Mouse (Mus musculus) forebrain, embryonic 13.5 days (tissue): ENCODE measurements around the gene Ptbp1. TPM values are rescaled to one million over a fixed set of nuclear protein-coding genes. Genes with fewer than 3 reads are reported as not detected.

ENCODE experiments used
- ATAC-seq: fragments of 200-750 bp; cut with Nextera tagmentation; 2 replicates; pipeline ENCODE4 v1.8.0; 2017
- H3K27ac ChIP-seq: fragments of 300-500 bp; sonication (generic); 2 replicates; pipeline ENCODE4 v1.5.1; 2015; ENCODE audit warnings: inconsistent platforms, mild to moderate bottlenecking, moderate library complexity
- H3K27me3 ChIP-seq: fragments of 300-500 bp; sonication (generic); 2 replicates; pipeline ENCODE4 v1.6.1; 2015; ENCODE audit warnings: mild to moderate bottlenecking, inconsistent platforms
- H3K36me3 ChIP-seq: fragments of 300-500 bp; sonication (generic); 2 replicates; pipeline ENCODE4 v1.6.1; 2015; ENCODE audit warnings: mild to moderate bottlenecking, inconsistent platforms; ENCODE audit not compliant: poor library complexity, severe bottlenecking
- H3K4me1 ChIP-seq: fragments of 300-500 bp; sonication (generic); 2 replicates; pipeline ENCODE4 v1.6.1; 2015; ENCODE audit warnings: inconsistent platforms
- H3K4me2 ChIP-seq: fragments of 300-500 bp; sonication (generic); 2 replicates; pipeline ENCODE4 v1.6.1; 2015; ENCODE audit warnings: inconsistent platforms, mild to moderate bottlenecking, moderate library complexity
- H3K4me3 ChIP-seq: fragments of 300-500 bp; sonication (generic); 2 replicates; pipeline ENCODE4 v1.5.1; 2015; ENCODE audit warnings: mild to moderate bottlenecking, inconsistent platforms
- H3K9ac ChIP-seq: fragments of 300-500 bp; sonication (generic); 2 replicates; pipeline ENCODE4 v1.6.1; 2015; ENCODE audit warnings: mild to moderate bottlenecking, inconsistent platforms
- H3K9me3 ChIP-seq: fragments of 300-500 bp; sonication (generic); replicated peaks from 2 replicates; pipeline ENCODE4 v1.6.1; 2016; ENCODE audit warnings: inconsistent platforms
- WGBS: fragments of 180-500 bp; shearing (Covaris S2); methylation state at CpG from one replicate; pipeline ENCODE4 v1.1.7; 2015; 5-methylcytosine and 5-hydroxymethylcytosine counted together
- microRNA-seq: library from miRNA; unstranded; fragments of <30 nt; microRNA quantifications from one replicate; pipeline ENCODE4, GENCODE M21; 2016
- polyA plus RNA-seq: library from polyadenylated mRNA; unstranded; fragments of >200 nt; fragmentation: Nextera tagmentation; extraction: Ambion mirVana; gene quantifications from 2 replicates; pipeline ENCODE4 v1.2.1, GENCODE M21; 2015

The Ptbp1 gene
- polyA plus RNA-seq, 1 experiment from 2014 or later = 148 TPM

- no peak for ATAC-seq
- peaks cover 41% of the 10 kb centered on the region for H3K4me1 ChIP-seq
- peaks cover 3% of the 10 kb centered on the region for H3K27me3 ChIP-seq
- H3K9me3 ChIP-seq = no peaks in the 10 kb centered on the region
- no peak overlapping the region for H3K4me2 ChIP-seq
- WGBS = 70% methylated on average over 20 of the region's 20 CpGs
- no peak overlapping the region for H3K4me3 ChIP-seq
- H3K36me3 ChIP-seq = peaks cover 25% of the 10 kb centered on the region
- H3K9ac ChIP-seq = no peak overlapping the region
- no peak overlapping the region for H3K27ac ChIP-seq
These were observed 58.2 kb downstream of the Ptbp1 start for GRCm38 (mm10) chr10:79912412-79912811.

Small RNAs within 50 kb of the gene (microRNA-seq; reads per million reads assigned to microRNA genes)
- not detected for gene Mir6910

Other genes starting within 250 kb of the Ptbp1 start
- 0.08 and 0.11 TPM in 2 replicates for gene C2cd4c, start 240.4 kb upstream of the Ptbp1 start, polyA plus RNA-seq
- gene Shc2, start 216.5 kb upstream of the Ptbp1 start, polyA plus RNA-seq = 8.2 and 11.4 TPM in 2 replicates
- gene Odf3l2, start 208.7 kb upstream of the Ptbp1 start, polyA plus RNA-seq = 0.13 TPM in 1 of 2 replicates, not detected in the other
- 0.31 and 0.43 TPM in 2 replicates for gene Madcam1, start 189.9 kb upstream of the Ptbp1 start, polyA plus RNA-seq
- gene Tpgs1, start 185.1 kb upstream of the Ptbp1 start, polyA plus RNA-seq = 67.8 and 73.0 TPM in 2 replicates
- gene Cdc34, start 172.2 kb upstream of the Ptbp1 start, polyA plus RNA-seq = 101 and 109 TPM in 2 replicates
- 1.3 and 1.4 TPM in 2 replicates for gene Gzmm, start 165.4 kb upstream of the Ptbp1 start, polyA plus RNA-seq
- gene Bsg, start 149.9 kb upstream of the Ptbp1 start, polyA plus RNA-seq = 489 and 502 TPM in 2 replicates
- gene Hcn2, start 137.8 kb upstream of the Ptbp1 start, polyA plus RNA-seq = 0.06 and 0.10 TPM in 2 replicates
- gene Polrmt, start 107.8 kb upstream of the Ptbp1 start, polyA plus RNA-seq = 39.1 and 43.8 TPM in 2 replicates
- 0.48 and 0.71 TPM in 2 replicates for gene Fgf22, start 99.4 kb upstream of the Ptbp1 start, polyA plus RNA-seq
- 70.9 and 74.8 TPM in 2 replicates for gene Rnf126, start 87.5 kb upstream of the Ptbp1 start, polyA plus RNA-seq
- 0.40 and 0.62 TPM in 2 replicates for gene Fstl3, start 77.2 kb upstream of the Ptbp1 start, polyA plus RNA-seq
- 0.09 and 0.13 TPM in 2 replicates for gene Prss57, start 63.5 kb upstream of the Ptbp1 start, polyA plus RNA-seq
- 214 and 234 TPM in 2 replicates for gene Palm, start 60.9 kb upstream of the Ptbp1 start, polyA plus RNA-seq
- 0.71 and 1.1 TPM in 2 replicates for gene Misp, start 33.4 kb upstream of the Ptbp1 start, polyA plus RNA-seq
- 12.8 and 15.9 TPM in 2 replicates for gene Prtn3, start 20.0 kb downstream of the Ptbp1 start, polyA plus RNA-seq
- 290 and 308 TPM in 2 replicates for gene Plppr3, start 20.2 kb downstream of the Ptbp1 start, polyA plus RNA-seq
- 0.24 TPM in 1 of 2 replicates, not detected in the other for gene Elane, start 31.8 kb downstream of the Ptbp1 start, polyA plus RNA-seq
- not detected in 2 replicates for gene Cfd, start 36.4 kb downstream of the Ptbp1 start, polyA plus RNA-seq
- 49.0 and 59.0 TPM in 2 replicates for gene Med16, start 54.5 kb downstream of the Ptbp1 start, polyA plus RNA-seq
- 33.6 TPM in 1 of 2 replicates, not detected in the other for gene Gm26602, start 56.4 kb downstream of the Ptbp1 start, polyA plus RNA-seq
- 1.0 and 1.3 TPM in 2 replicates for gene Kiss1r, start 62.5 kb downstream of the Ptbp1 start, polyA plus RNA-seq
- gene R3hdm4, start 66.8 kb downstream of the Ptbp1 start, polyA plus RNA-seq = 200 and 217 TPM in 2 replicates
- 2.5 and 3.6 TPM in 2 replicates for gene Arid3a, start 72.6 kb downstream of the Ptbp1 start, polyA plus RNA-seq
- 80.2 and 94.8 TPM in 2 replicates for gene Wdr18, start 105.7 kb downstream of the Ptbp1 start, polyA plus RNA-seq
- gene Grin3b, start 116.3 kb downstream of the Ptbp1 start, polyA plus RNA-seq = 0.38 and 0.57 TPM in 2 replicates
- gene Tmem259, start 129.9 kb downstream of the Ptbp1 start, polyA plus RNA-seq = 11.2 and 12.0 TPM in 2 replicates
- gene Cnn2, start 134.2 kb downstream of the Ptbp1 start, polyA plus RNA-seq = 30.0 and 32.2 TPM in 2 replicates
- 3.1 and 3.9 TPM in 2 replicates for gene Abca7, start 142.1 kb downstream of the Ptbp1 start, polyA plus RNA-seq
- 1.2 and 1.3 TPM in 2 replicates for gene Arhgap45, start 162.2 kb downstream of the Ptbp1 start, polyA plus RNA-seq
- 193 and 199 TPM in 2 replicates for gene Polr2e, start 185.4 kb downstream of the Ptbp1 start, polyA plus RNA-seq
- 487 and 489 TPM in 2 replicates for gene Gpx4, start 192.7 kb downstream of the Ptbp1 start, polyA plus RNA-seq